Mouse (Mus musculus): Measurements from ENCODE around the gene Tuft1.
"Not testable (repeated sequence)": the region's sequence is repeated elsewhere in the genome, so short reads cannot be mapped to it uniquely, and the experiment has no call there.

Tuft1 gene

GRCm38 (mm10) chr3:94658740-94659095 lies at the start of gene Tuft1:
TSS of gene Tuft1 (minus strand) at chr3:94658872.
- DNase-seq (ENCODE audit: low spot score in 2 of 2), result peak in 1 of 2 experiments; percentile 31

GRCm38 (mm10) chr3:94703364-94703763 lies 44.7 kb upstream of the Tuft1 start:
- DNase-seq (ENCODE audit: low spot score in 2 of 2), result peak in 1 of 2 experiments; percentile 15

- DNase-seq (ENCODE audit: low spot score in 2 of 2), result no peak
Measured at GRCm38 (mm10) chr3:94702856-94703255, 44.2 kb upstream of the Tuft1 start.

GRCm38 (mm10) chr3:94702163-94702810 lies 43.6 kb upstream of the Tuft1 start:
- DNase-seq (ENCODE audit: low spot score in 2 of 2), result not testable (repeated sequence)

GRCm38 (mm10) chr3:94696257-94696656 lies 37.6 kb upstream of the Tuft1 start:
- DNase-seq (ENCODE audit: low spot score in 2 of 2), result not testable (repeated sequence)

- DNase-seq (ENCODE audit: low spot score in 2 of 2), result not testable (repeated sequence)
Measured at GRCm38 (mm10) chr3:94695591-94695990, 36.9 kb upstream of the Tuft1 start.

- DNase-seq (ENCODE audit: low spot score in 2 of 2), result not testable (repeated sequence)
Measured at GRCm38 (mm10) chr3:94693874-94694273, 35.2 kb upstream of the Tuft1 start.

GRCm38 (mm10) chr3:94693329-94693825 lies 34.7 kb upstream of the Tuft1 start, which contains the start of gene Selenbp2:
TSS of gene Selenbp2 (plus strand) at chr3:94693556.
- DNase-seq (ENCODE audit: low spot score in 2 of 2), result no peak

- not testable (repeated sequence) for DNase-seq (ENCODE audit: low spot score in 2 of 2)
Measured at GRCm38 (mm10) chr3:94691694-94692093, 33.0 kb upstream of the Tuft1 start.

- DNase-seq (ENCODE audit: low spot score in 2 of 2), result no peak
Measured at GRCm38 (mm10) chr3:94690616-94691247, 32.1 kb upstream of the Tuft1 start.

- DNase-seq (ENCODE audit: low spot score in 2 of 2), result not testable (repeated sequence)
Measured at GRCm38 (mm10) chr3:94690162-94690561, 31.5 kb upstream of the Tuft1 start.

- DNase-seq (ENCODE audit: low spot score in 2 of 2), result not testable (repeated sequence)
Measured at GRCm38 (mm10) chr3:94689195-94689594, 30.5 kb upstream of the Tuft1 start.

- not testable (repeated sequence) for DNase-seq (ENCODE audit: low spot score in 2 of 2)
Measured at GRCm38 (mm10) chr3:94688698-94689097, 30.0 kb upstream of the Tuft1 start.

GRCm38 (mm10) chr3:94685989-94686772 lies 27.5 kb upstream of the Tuft1 start:
- not testable (repeated sequence) for DNase-seq (ENCODE audit: low spot score in 2 of 2)

- DNase-seq (ENCODE audit: low spot score in 2 of 2), result no peak
Measured at GRCm38 (mm10) chr3:94683646-94684045, 25.0 kb upstream of the Tuft1 start.

GRCm38 (mm10) chr3:94680783-94681182 lies 22.1 kb upstream of the Tuft1 start:
- no peak for DNase-seq (ENCODE audit: low spot score in 2 of 2)

- DNase-seq (ENCODE audit: low spot score in 2 of 2), result not testable (repeated sequence)
Measured at GRCm38 (mm10) chr3:94680032-94680431, 21.4 kb upstream of the Tuft1 start.

GRCm38 (mm10) chr3:94679351-94679841 lies 20.7 kb upstream of the Tuft1 start:
- no peak for DNase-seq (ENCODE audit: low spot score in 2 of 2)

GRCm38 (mm10) chr3:94675101-94675500 lies 16.4 kb upstream of the Tuft1 start:
- not testable (repeated sequence) for DNase-seq (ENCODE audit: low spot score in 2 of 2)

- DNase-seq (ENCODE audit: low spot score in 2 of 2), result not testable (repeated sequence)
Measured at GRCm38 (mm10) chr3:94665896-94666295, 7.2 kb upstream of the Tuft1 start.

GRCm38 (mm10) chr3:94665060-94665802 lies 6.6 kb upstream of the Tuft1 start:
- DNase-seq (ENCODE audit: low spot score in 2 of 2), result not testable (repeated sequence)

Data from frontal cortex, postnatal 14 days (tissue).